Mouse (Mus musculus): ENCODE data around the gene Ksr1. TPM values are rescaled to one million over a fixed set of nuclear protein-coding genes. Genes with fewer than 3 reads are reported as not detected.
"Not testable (repeated sequence)": the region's sequence is repeated elsewhere in the genome, so short reads cannot be mapped to it uniquely, and the experiment has no call there.

Ksr1 gene
- polyA plus RNA-seq, 1 experiment from 2014 or later: 4.4 TPM

DNA sequence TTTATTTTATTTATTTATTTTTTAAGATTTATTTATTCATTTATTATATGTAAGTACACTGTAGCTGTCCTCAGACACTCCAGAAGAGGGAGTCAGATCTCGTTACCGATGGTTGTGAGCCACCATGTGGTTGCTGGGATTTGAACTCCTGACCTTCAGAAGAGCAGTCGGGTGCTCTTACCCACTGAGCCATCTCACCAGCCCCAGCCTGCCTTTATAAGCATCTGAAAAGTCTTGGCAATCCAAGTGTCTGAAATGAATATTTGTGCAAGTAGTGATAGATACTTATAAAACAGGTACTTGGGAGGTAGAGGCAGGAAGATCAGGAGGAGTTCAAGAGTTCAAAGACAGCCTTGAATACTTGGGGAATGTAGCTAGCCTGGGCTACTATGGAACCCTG lies 138.9 kb downstream of the Ksr1 start:
- H3K4me3 ChIP-seq (ENCODE audit: low read depth, low read length); H3K27me3 ChIP-seq (ENCODE audit: control insufficient read depth, insufficient read depth, low read length); H3K9ac ChIP-seq (ENCODE audit: low read depth, low read length); H3K27ac ChIP-seq (ENCODE audit: low read depth, low read length); ATAC-seq (replicated peaks; ENCODE audit: insufficient number of reproducible peaks, low FRiP score, low TSS enrichment); H3K4me2 ChIP-seq; H3K36me3 ChIP-seq (ENCODE audit: control insufficient read depth, insufficient read depth, low read length); H3K9me3 ChIP-seq (replicated peaks; ENCODE audit: control insufficient read depth, low read length): not testable (repeated sequence)
- WGBS (ENCODE audit: insufficient replicate concordance): 72% methylated on average over 3 of the region's 3 CpGs
- H3K4me1 ChIP-seq (ENCODE audit: control insufficient read depth, insufficient read depth, low read length): peaks cover 13% of the 10 kb centered on the region; the same call in 1 of the 2 replicates

DNA sequence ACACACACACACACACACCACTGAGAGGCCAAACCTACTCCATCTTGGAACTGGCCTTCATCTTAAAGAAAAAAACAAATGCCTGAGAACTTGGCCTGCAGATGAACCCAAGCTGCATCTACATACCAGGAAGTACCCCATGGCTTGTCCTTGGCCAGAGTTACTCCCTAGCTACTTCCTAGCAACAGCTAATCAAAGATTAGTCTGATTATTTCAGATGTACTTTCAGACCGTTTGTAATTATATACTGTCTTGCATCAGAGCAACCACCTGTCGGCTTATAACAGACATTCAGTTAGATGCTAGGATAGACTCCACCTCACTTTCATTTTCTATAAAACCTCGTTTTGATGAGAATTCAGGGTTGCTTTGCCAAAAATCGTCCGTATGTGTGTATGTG lies 139.8 kb downstream of the Ksr1 start:
- Histone ChIP-seq H3K27me3 (ENCODE audit: control insufficient read depth, insufficient read depth, low read length) (no peaks in the 10 kb centered on the region), H3K36me3 (ENCODE audit: control insufficient read depth, insufficient read depth, low read length) (no peaks in the 10 kb centered on the region), H3K4me2 (no peak overlapping the region), H3K4me3 (ENCODE audit: low read depth, low read length) (no peak overlapping the region), H3K9ac (ENCODE audit: low read depth, low read length) (no peak overlapping the region), H3K4me1 (ENCODE audit: control insufficient read depth, insufficient read depth, low read length) (peaks cover 13% of the 10 kb centered on the region; the same call in 1 of the 2 replicates), H3K9me3 (replicated peaks; ENCODE audit: control insufficient read depth, low read length) (no peaks in the 10 kb centered on the region), H3K27ac (ENCODE audit: low read depth, low read length) (no peak overlapping the region)
- WGBS (ENCODE audit: insufficient replicate concordance): 73% methylated on average over 5 of the region's 5 CpGs
- no peak for ATAC-seq (replicated peaks; ENCODE audit: insufficient number of reproducible peaks, low FRiP score, low TSS enrichment)

DNA sequence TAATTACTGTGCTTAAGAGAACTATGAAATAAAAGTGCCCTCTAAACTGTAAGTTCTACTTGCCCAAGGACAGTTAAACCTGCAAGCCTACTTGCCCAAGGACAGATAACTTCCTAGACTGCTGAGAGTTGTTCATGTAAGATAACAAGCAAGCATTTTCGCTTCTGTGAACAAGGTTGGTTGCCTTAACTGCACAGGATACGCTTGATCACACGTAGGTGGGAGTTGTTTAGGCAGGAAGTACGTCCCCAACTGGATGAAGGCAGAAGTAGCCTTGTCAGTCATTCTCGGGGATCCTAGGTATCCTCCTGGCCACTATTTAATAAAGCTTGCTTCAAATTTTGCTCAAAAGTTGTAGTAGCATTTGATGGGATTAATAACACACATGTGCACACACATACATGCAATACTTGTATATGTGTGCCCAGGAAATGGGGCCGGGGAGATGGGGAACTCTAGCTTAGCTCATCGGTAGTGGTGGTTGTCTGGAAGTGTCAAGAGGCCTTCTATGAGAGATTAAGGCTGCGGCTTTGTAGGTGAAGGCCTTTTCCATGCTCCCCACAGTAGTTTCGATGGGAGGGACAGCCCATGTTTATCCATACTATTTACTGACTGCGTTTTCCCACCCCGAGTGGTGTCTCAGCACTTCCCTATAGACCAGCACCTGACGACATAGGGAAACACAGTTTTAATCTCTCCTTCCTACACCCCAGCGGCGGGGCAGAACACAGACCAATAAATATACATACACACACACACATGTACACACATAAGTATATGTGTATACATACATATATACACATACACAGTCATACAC lies 140.4 kb downstream of the Ksr1 start:
- Histone ChIP-seq H3K4me2 (no peak overlapping the region), H3K4me3 (ENCODE audit: low read depth, low read length) (no peak overlapping the region), H3K27ac (ENCODE audit: low read depth, low read length) (no peak overlapping the region), H3K27me3 (ENCODE audit: control insufficient read depth, insufficient read depth, low read length) (no peaks in the 10 kb centered on the region), H3K36me3 (ENCODE audit: control insufficient read depth, insufficient read depth, low read length) (no peaks in the 10 kb centered on the region), H3K9ac (ENCODE audit: low read depth, low read length) (no peak overlapping the region), H3K9me3 (replicated peaks; ENCODE audit: control insufficient read depth, low read length) (no peaks in the 10 kb centered on the region), H3K4me1 (ENCODE audit: control insufficient read depth, insufficient read depth, low read length) (peaks cover 13% of the 10 kb centered on the region; the same call in 1 of the 2 replicates)
- ATAC-seq (replicated peaks; ENCODE audit: insufficient number of reproducible peaks, low FRiP score, low TSS enrichment): no peak
- 77% methylated on average over 14 of the region's 14 CpGs for WGBS (ENCODE audit: insufficient replicate concordance)

GRCm38 (mm10) chr11:79003769-79004638 lies 142.2 kb downstream of the Ksr1 start:
- no peak for ATAC-seq (replicated peaks; ENCODE audit: insufficient number of reproducible peaks, low FRiP score, low TSS enrichment)
- Histone ChIP-seq H3K4me2 (no peak overlapping the region), H3K9ac (ENCODE audit: low read depth, low read length) (no peak overlapping the region), H3K27me3 (ENCODE audit: control insufficient read depth, insufficient read depth, low read length) (no peaks in the 10 kb centered on the region), H3K4me1 (ENCODE audit: control insufficient read depth, insufficient read depth, low read length) (peaks cover 13% of the 10 kb centered on the region; the same call in 1 of the 2 replicates), H3K4me3 (ENCODE audit: low read depth, low read length) (no peak overlapping the region), H3K27ac (ENCODE audit: low read depth, low read length) (peak overlapping the region; percentile 71), H3K36me3 (ENCODE audit: control insufficient read depth, insufficient read depth, low read length) (no peaks in the 10 kb centered on the region), H3K9me3 (replicated peaks; ENCODE audit: control insufficient read depth, low read length) (no peaks in the 10 kb centered on the region)
- WGBS (ENCODE audit: insufficient replicate concordance): 71% methylated on average over 10 of the region's 10 CpGs

DNA sequence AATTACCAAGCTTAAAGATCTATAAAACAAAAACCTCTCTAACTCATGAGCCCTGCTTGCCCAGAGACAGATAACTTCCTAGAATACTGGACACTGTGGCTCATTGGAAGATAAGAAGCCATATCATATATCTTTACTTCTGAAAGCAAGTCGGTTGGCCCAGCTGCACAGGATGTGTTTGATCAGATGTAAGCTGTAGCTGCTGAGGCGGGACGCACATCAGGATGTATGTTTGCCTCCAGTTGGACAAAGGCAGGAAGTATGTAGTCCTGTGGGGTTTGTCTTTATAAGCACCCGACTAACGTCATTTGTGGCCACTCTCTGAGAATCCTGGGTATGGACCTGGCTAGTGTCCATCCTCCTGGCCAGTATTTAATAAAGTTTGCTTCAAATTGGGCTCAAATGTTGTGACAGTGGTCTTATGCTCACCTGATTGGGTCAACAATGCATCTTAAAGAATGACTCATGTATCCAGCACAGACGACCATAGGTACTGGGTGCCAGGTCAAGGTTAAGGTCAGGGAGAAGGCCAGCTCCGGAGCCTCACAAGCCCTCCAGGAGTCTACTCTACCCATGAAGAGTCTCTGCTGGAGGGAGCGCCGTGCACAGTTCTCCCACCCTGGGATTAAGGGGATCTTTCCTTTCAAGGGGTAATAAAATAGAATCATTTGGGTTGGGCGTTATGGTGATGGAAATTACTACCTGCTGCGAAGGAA lies 143.0 kb downstream of the Ksr1 start:
- WGBS (ENCODE audit: insufficient replicate concordance): 65% methylated on average over 11 of the region's 11 CpGs
- Histone ChIP-seq H3K4me2 (no peak overlapping the region), H3K9ac (ENCODE audit: low read depth, low read length) (no peak overlapping the region), H3K27ac (ENCODE audit: low read depth, low read length) (peak overlapping the region; percentile 74), H3K4me1 (ENCODE audit: control insufficient read depth, insufficient read depth, low read length) (peaks cover 13% of the 10 kb centered on the region; the same call in 1 of the 2 replicates), H3K9me3 (replicated peaks; ENCODE audit: control insufficient read depth, low read length) (no peaks in the 10 kb centered on the region), H3K36me3 (ENCODE audit: control insufficient read depth, insufficient read depth, low read length) (no peaks in the 10 kb centered on the region), H3K27me3 (ENCODE audit: control insufficient read depth, insufficient read depth, low read length) (no peaks in the 10 kb centered on the region), H3K4me3 (ENCODE audit: low read depth, low read length) (no peak overlapping the region)
- ATAC-seq (replicated peaks; ENCODE audit: insufficient number of reproducible peaks, low FRiP score, low TSS enrichment): 0 out of 2 replicates have a peak, but pooled peaks have one; percentile 26

GRCm38 (mm10) chr11:79002551-79002951 lies 143.7 kb downstream of the Ksr1 start:
- H3K9ac ChIP-seq (ENCODE audit: low read depth, low read length): no peak overlapping the region
- no peak overlapping the region for H3K4me3 ChIP-seq (ENCODE audit: low read depth, low read length)
- no peaks in the 10 kb centered on the region for H3K27me3 ChIP-seq (ENCODE audit: control insufficient read depth, insufficient read depth, low read length)
- no peak for ATAC-seq (replicated peaks; ENCODE audit: insufficient number of reproducible peaks, low FRiP score, low TSS enrichment)
- H3K4me2 ChIP-seq: no peak overlapping the region
- WGBS (ENCODE audit: insufficient replicate concordance): 50% methylated on average over 5 of the region's 5 CpGs
- H3K9me3 ChIP-seq (replicated peaks; ENCODE audit: control insufficient read depth, low read length): no peaks in the 10 kb centered on the region
- H3K27ac ChIP-seq (ENCODE audit: low read depth, low read length): peak overlapping the region; percentile 74
- peaks cover 13% of the 10 kb centered on the region; the same call in 1 of the 2 replicates for H3K4me1 ChIP-seq (ENCODE audit: control insufficient read depth, insufficient read depth, low read length)
- H3K36me3 ChIP-seq (ENCODE audit: control insufficient read depth, insufficient read depth, low read length): no peaks in the 10 kb centered on the region

GRCm38 (mm10) chr11:79001871-79002270 lies 144.3 kb downstream of the Ksr1 start:
- Histone ChIP-seq H3K27me3 (ENCODE audit: control insufficient read depth, insufficient read depth, low read length) (no peaks in the 10 kb centered on the region), H3K27ac (ENCODE audit: low read depth, low read length) (peak overlapping the region; percentile 74; the same call in 1 of the 2 replicates), H3K4me3 (ENCODE audit: low read depth, low read length) (no peak overlapping the region), H3K4me1 (ENCODE audit: control insufficient read depth, insufficient read depth, low read length) (peaks cover 13% of the 10 kb centered on the region; the same call in 1 of the 2 replicates), H3K4me2 (no peak overlapping the region), H3K9me3 (replicated peaks; ENCODE audit: control insufficient read depth, low read length) (no peaks in the 10 kb centered on the region), H3K36me3 (ENCODE audit: control insufficient read depth, insufficient read depth, low read length) (no peaks in the 10 kb centered on the region), H3K9ac (ENCODE audit: low read depth, low read length) (no peak overlapping the region)
- ATAC-seq (replicated peaks; ENCODE audit: insufficient number of reproducible peaks, low FRiP score, low TSS enrichment): no peak
- 87% methylated on average over 4 of the region's 4 CpGs for WGBS (ENCODE audit: insufficient replicate concordance)

DNA sequence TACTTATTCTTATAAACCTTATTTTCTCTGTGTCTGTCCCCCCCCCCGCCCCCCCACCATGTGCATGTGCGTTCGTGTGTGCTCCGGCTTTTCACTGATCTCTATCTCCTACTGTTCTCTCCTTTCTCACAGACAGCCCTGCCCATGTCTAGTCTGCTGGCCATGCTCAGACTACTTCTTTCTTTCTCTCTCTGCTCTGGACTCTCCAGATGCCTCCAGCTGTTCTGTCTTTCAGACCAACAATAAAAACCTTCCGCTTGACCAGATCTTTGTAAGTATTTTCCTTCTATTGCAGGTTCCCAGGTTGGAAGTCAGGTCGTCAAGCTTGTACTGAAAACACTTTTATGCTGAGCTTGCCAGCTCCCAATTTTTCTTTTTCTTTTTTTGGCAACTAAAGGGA lies 147.1 kb downstream of the Ksr1 start:
- no peak for ATAC-seq (replicated peaks; ENCODE audit: insufficient number of reproducible peaks, low FRiP score, low TSS enrichment)
- Histone ChIP-seq H3K36me3 (ENCODE audit: control insufficient read depth, insufficient read depth, low read length) (no peaks in the 10 kb centered on the region), H3K27me3 (ENCODE audit: control insufficient read depth, insufficient read depth, low read length) (no peaks in the 10 kb centered on the region), H3K27ac (ENCODE audit: low read depth, low read length) (no peak overlapping the region), H3K4me2 (no peak overlapping the region), H3K4me1 (ENCODE audit: control insufficient read depth, insufficient read depth, low read length) (peaks cover 13% of the 10 kb centered on the region; the same call in 1 of the 2 replicates), H3K9ac (ENCODE audit: low read depth, low read length) (no peak overlapping the region), H3K9me3 (replicated peaks; ENCODE audit: control insufficient read depth, low read length) (peaks cover 3% of the 10 kb centered on the region), H3K4me3 (ENCODE audit: low read depth, low read length) (no peak overlapping the region)
- 72% methylated on average over 6 of the region's 6 CpGs for WGBS (ENCODE audit: insufficient replicate concordance)
